Mouse (Mus musculus): ENCODE results near the gene Cep41.

DNA sequence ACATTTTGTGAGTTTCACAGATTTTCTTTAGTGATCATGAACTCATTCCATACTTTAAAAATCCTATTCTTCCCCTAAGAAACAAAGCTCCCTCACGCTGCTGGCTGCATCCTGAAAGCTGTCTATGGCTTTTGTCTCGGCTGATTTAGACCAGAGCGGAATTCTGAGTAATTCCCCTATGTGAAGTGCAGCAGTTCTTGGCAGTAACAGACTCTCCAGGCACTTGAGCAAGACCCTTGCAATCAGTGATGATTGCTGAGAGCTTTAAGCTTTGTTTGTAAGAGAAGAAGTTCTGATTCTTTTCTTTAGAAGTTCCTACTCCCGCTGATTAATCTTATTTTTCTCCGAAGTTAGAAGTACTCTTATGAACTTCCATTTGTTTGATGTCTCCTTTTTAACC, 3.9 kb upstream of the Cep41 start:
- TF ChIP-seq CTCF (IDR thresholded peaks at IDR 0.05; ENCODE audit: low read depth), result no peak
- no peak for TF ChIP-seq EP300 (IDR thresholded peaks at IDR 0.05; ENCODE audit: low read depth)
